Mouse (Mus musculus): ENCODE measurements around the gene Prkaa1. TPM values are rescaled to one million over a fixed set of nuclear protein-coding genes. Genes with fewer than 3 reads are reported as not detected.

Gene Prkaa1
- 14.4 and 14.9 TPM in 2 replicates for polyA plus RNA-seq (2015; fragmentation: Nextera tagmentation; extraction: Ambion mirVana)

DNA sequence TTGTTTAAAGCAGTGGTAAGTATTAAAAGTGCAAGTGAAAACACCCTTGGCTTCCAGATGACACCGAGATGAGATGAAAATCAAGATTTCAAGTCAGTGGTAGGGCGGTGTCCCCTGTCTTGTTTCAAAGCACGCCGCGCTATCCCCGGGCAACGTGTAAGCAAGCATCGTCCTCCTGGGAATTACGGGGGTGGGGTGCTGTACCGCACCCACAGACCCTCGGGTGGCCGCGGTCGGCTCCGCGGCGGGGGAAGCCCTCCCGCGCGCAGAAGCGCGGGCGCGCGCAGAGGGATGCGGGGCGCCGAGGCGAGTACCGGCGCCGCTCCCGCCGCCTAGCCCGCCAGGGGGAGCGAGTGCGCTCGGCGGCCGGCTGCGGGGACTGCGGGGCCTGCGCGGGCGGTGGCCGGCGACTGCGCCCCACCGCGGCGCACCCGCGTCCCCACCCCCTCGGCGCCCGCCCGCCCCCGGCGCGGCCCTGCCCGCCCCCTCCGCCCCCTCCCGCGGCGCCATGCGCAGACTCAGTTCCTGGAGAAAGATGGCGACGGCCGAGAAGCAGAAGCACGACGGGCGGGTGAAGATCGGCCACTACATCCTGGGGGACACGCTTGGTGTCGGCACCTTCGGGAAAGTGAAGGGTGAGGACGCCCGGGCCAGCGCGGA, at the start of gene Prkaa1:
Prkaa1 (plus strand) TSS at position 501 of the 660 bp plus-strand sequence.
- Histone ChIP-seq H3K4me3 (ENCODE audit: low read length) (peak within 1 kb of the TSS; percentile 93), H3K9ac (ENCODE audit: low read depth, low read length) (peak within 1 kb of the TSS; percentile 87), H3K27me3 (replicated peaks; ENCODE audit: control insufficient read depth, insufficient read depth, low read length) (no peaks in the 10 kb centered on the region), H3K27ac (ENCODE audit: low read depth, low read length) (peak within 1 kb of the TSS; percentile 89), H3K4me1 (ENCODE audit: control insufficient read depth, insufficient read depth, low read depth, low read length) (peaks cover 12% of the 10 kb centered on the region), H3K4me2 (ENCODE audit: low read length) (peak within 1 kb of the TSS; percentile 82), H3K36me3 (ENCODE audit: control insufficient read depth, insufficient read depth, low read length) (no peaks in the 10 kb centered on the region), H3K9me3 (ENCODE audit: control insufficient read depth, low read length) (no peaks in the 10 kb centered on the region)
- under 1% methylated on average over 47 of the region's 80 CpGs for WGBS
- ATAC-seq: peak; percentile 94

- Histone ChIP-seq H3K9ac (ENCODE audit: low read depth, low read length) (no peak overlapping the region), H3K4me3 (ENCODE audit: low read length) (no peak overlapping the region), H3K27me3 (replicated peaks; ENCODE audit: control insufficient read depth, insufficient read depth, low read length) (no peaks in the 10 kb centered on the region), H3K27ac (ENCODE audit: low read depth, low read length) (no peak overlapping the region), H3K9me3 (ENCODE audit: control insufficient read depth, low read length) (no peaks in the 10 kb centered on the region), H3K36me3 (ENCODE audit: control insufficient read depth, insufficient read depth, low read length) (no peaks in the 10 kb centered on the region), H3K4me2 (ENCODE audit: low read length) (no peak overlapping the region), H3K4me1 (ENCODE audit: control insufficient read depth, insufficient read depth, low read depth, low read length) (no peaks in the 10 kb centered on the region)
- 89% methylated on average over 11 of the region's 11 CpGs for WGBS
- no peak for ATAC-seq
Measured at GRCm38 (mm10) chr15:5095534-5096301, 47.9 kb upstream of the Prkaa1 start.

DNA sequence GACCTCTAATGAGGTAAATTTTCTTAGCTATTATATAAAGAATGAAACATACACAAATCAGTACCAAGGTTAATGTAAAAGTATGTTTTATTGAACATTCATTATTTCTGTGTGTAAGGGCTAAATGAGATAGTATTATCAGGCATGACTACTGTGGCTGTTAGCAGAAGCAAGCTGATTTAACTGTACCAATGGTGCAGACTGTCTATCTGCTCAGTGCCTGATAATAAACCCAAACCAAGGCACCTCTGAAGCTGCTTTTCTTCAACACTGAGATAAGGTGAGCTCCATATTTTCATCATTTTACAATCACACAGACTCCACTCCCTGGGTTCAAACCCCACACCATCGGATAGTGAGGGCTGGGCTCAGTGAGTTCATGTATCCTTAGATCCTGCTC, 46.3 kb upstream of the Prkaa1 start:
- no peak for ATAC-seq
- no peak overlapping the region for H3K4me2 ChIP-seq (ENCODE audit: low read length)
- 93% methylated on average over 1 of the region's 1 CpGs for WGBS
- H3K9me3 ChIP-seq (ENCODE audit: control insufficient read depth, low read length): no peaks in the 10 kb centered on the region
- H3K4me1 ChIP-seq (ENCODE audit: control insufficient read depth, insufficient read depth, low read depth, low read length): no peaks in the 10 kb centered on the region
- no peaks in the 10 kb centered on the region for H3K27me3 ChIP-seq (replicated peaks; ENCODE audit: control insufficient read depth, insufficient read depth, low read length)
- H3K27ac ChIP-seq (ENCODE audit: low read depth, low read length): no peak overlapping the region
- H3K9ac ChIP-seq (ENCODE audit: low read depth, low read length): no peak overlapping the region
- H3K4me3 ChIP-seq (ENCODE audit: low read length): no peak overlapping the region
- no peaks in the 10 kb centered on the region for H3K36me3 ChIP-seq (ENCODE audit: control insufficient read depth, insufficient read depth, low read length)

DNA sequence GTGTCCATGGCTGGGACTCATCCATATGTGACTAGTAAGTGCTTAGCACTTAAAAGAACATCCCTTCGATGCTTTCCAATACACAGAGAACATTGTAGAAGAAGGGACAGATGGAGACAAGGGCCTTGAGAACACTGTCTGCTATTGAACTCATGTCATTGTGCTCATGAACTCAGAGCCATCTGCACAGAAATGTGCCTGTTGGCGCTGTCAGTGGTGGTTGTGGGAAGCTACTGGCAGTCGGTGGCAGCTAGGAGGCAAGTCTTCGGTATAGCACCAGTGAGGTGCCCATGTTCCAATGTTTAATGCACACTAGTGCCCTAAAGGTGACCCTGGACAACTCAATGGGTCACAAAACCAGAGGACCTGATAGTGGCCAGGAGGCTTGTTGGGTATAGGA, 41.3 kb upstream of the Prkaa1 start:
- Histone ChIP-seq H3K4me1 (ENCODE audit: control insufficient read depth, insufficient read depth, low read depth, low read length) (no peaks in the 10 kb centered on the region), H3K9me3 (ENCODE audit: control insufficient read depth, low read length) (no peaks in the 10 kb centered on the region), H3K36me3 (ENCODE audit: control insufficient read depth, insufficient read depth, low read length) (no peaks in the 10 kb centered on the region), H3K9ac (ENCODE audit: low read depth, low read length) (no peak overlapping the region), H3K27me3 (replicated peaks; ENCODE audit: control insufficient read depth, insufficient read depth, low read length) (no peaks in the 10 kb centered on the region), H3K4me2 (ENCODE audit: low read length) (no peak overlapping the region), H3K4me3 (ENCODE audit: low read length) (no peak overlapping the region), H3K27ac (ENCODE audit: low read depth, low read length) (no peak overlapping the region)
- no peak for ATAC-seq
- 94% methylated on average over 4 of the region's 4 CpGs for WGBS

DNA sequence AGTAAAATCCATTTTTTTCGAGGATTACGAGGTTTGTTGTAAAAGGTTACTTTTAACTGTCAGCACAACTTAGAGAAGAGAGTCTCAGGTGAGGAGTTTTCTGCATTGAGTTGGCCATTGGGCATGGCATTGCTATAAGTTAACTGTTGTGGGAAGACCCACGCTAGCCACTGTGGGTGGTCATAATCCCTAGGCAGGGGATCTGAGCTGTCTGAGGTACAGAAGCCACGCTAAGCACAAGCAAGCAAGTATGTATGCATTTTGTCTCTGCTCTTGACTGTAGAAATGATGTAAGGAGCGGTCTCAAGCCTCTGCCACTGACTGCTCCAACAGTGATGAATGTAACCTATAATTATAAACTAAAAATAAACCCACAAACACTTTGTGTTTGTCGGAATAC, 37.8 kb upstream of the Prkaa1 start:
- Histone ChIP-seq H3K27me3 (replicated peaks; ENCODE audit: control insufficient read depth, insufficient read depth, low read length) (no peaks in the 10 kb centered on the region), H3K4me3 (ENCODE audit: low read length) (no peak overlapping the region), H3K9me3 (ENCODE audit: control insufficient read depth, low read length) (no peaks in the 10 kb centered on the region), H3K4me2 (ENCODE audit: low read length) (no peak overlapping the region), H3K36me3 (ENCODE audit: control insufficient read depth, insufficient read depth, low read length) (no peaks in the 10 kb centered on the region), H3K4me1 (ENCODE audit: control insufficient read depth, insufficient read depth, low read depth, low read length) (no peaks in the 10 kb centered on the region), H3K27ac (ENCODE audit: low read depth, low read length) (no peak overlapping the region), H3K9ac (ENCODE audit: low read depth, low read length) (no peak overlapping the region)
- WGBS: 82% methylated on average over 6 of the region's 6 CpGs
- no peak for ATAC-seq

DNA sequence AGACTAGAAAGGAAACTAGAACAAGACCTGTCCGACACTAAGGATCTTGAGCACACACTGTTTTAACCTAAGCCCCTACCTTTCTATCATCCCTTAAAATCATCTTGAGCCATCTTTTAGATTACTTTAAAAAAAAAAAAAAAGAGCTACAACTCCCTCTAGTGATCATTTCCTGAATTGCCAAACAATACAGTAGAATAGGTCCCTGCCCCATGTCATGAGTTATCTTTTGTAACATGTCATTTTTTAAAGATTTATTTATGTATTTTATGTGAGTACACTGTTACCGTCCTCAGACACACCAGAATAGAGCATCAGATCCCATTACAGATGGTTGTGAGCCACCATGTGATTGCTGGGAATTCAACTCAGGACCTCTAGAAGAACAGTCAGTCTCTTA, 37.4 kb upstream of the Prkaa1 start:
- H3K4me3 ChIP-seq (ENCODE audit: low read length): no peak overlapping the region
- H3K27me3 ChIP-seq (replicated peaks; ENCODE audit: control insufficient read depth, insufficient read depth, low read length): no peaks in the 10 kb centered on the region
- H3K4me2 ChIP-seq (ENCODE audit: low read length): no peak overlapping the region
- H3K9ac ChIP-seq (ENCODE audit: low read depth, low read length): no peak overlapping the region
- 51% methylated on average over 2 of the region's 2 CpGs for WGBS
- H3K4me1 ChIP-seq (ENCODE audit: control insufficient read depth, insufficient read depth, low read depth, low read length): no peaks in the 10 kb centered on the region
- H3K27ac ChIP-seq (ENCODE audit: low read depth, low read length): no peak overlapping the region
- H3K36me3 ChIP-seq (ENCODE audit: control insufficient read depth, insufficient read depth, low read length): no peaks in the 10 kb centered on the region
- ATAC-seq: peak; percentile 64
- no peaks in the 10 kb centered on the region for H3K9me3 ChIP-seq (ENCODE audit: control insufficient read depth, low read length)

- H3K9ac ChIP-seq (ENCODE audit: low read depth, low read length): no peak within 1 kb of the TSS
- WGBS: 73% methylated on average over 21 of the region's 21 CpGs
- H3K27ac ChIP-seq (ENCODE audit: low read depth, low read length): no peak within 1 kb of the TSS
- no peaks in the 10 kb centered on the region for H3K36me3 ChIP-seq (ENCODE audit: control insufficient read depth, insufficient read depth, low read length)
- H3K4me3 ChIP-seq (ENCODE audit: low read length): peak within 1 kb of the TSS; percentile 7; the same call in 1 of the 2 replicates
- no peaks in the 10 kb centered on the region for H3K9me3 ChIP-seq (ENCODE audit: control insufficient read depth, low read length)
- H3K4me2 ChIP-seq (ENCODE audit: low read length): peak within 1 kb of the TSS; percentile 3; the same call in 1 of the 2 replicates
- ATAC-seq: no peak
- H3K27me3 ChIP-seq (replicated peaks; ENCODE audit: control insufficient read depth, insufficient read depth, low read length): no peaks in the 10 kb centered on the region
- no peaks in the 10 kb centered on the region for H3K4me1 ChIP-seq (ENCODE audit: control insufficient read depth, insufficient read depth, low read depth, low read length)
Measured at GRCm38 (mm10) chr15:5107686-5108654, 35.7 kb upstream of the Prkaa1 start, which contains the start of gene Card6. TSS of gene Card6 (minus strand) at chr15:5108539.

DNA sequence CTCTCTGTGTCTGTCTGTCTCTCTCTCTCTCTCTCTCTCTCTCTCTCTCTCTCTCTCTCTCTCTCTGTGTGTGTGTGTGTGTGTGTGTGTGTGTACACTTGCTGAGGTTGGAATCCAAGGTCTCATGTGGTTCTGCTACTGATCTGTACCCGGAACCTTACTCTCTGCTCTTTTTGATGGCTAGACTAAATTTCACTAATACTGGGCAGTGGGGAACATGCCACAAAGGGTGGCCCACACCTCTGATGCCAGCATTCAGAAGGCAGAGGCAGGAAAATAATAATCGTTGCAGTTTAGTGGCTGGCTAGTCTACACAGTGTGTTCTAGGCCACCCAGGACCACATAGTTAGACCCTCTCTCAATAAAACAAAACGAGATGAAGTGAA, 35.0 kb upstream of the Prkaa1 start:
- H3K9ac ChIP-seq (ENCODE audit: low read depth, low read length): no peak overlapping the region
- WGBS: 84% methylated on average over 3 of the region's 3 CpGs
- no peaks in the 10 kb centered on the region for H3K36me3 ChIP-seq (ENCODE audit: control insufficient read depth, insufficient read depth, low read length)
- H3K4me2 ChIP-seq (ENCODE audit: low read length): no peak overlapping the region
- no peaks in the 10 kb centered on the region for H3K27me3 ChIP-seq (replicated peaks; ENCODE audit: control insufficient read depth, insufficient read depth, low read length)
- H3K9me3 ChIP-seq (ENCODE audit: control insufficient read depth, low read length): no peaks in the 10 kb centered on the region
- no peaks in the 10 kb centered on the region for H3K4me1 ChIP-seq (ENCODE audit: control insufficient read depth, insufficient read depth, low read depth, low read length)
- H3K4me3 ChIP-seq (ENCODE audit: low read length): no peak overlapping the region
- ATAC-seq: no peak
- no peak overlapping the region for H3K27ac ChIP-seq (ENCODE audit: low read depth, low read length)
